Mouse (Mus musculus): Measurements from ENCODE around the gene Adgrg2.

The Adgrg2 gene

GRCm38 (mm10) chrX:160390464-160390956, at the start of gene Adgrg2:
Adgrg2 (plus strand) TSS chrX:160390690.
- DNase-seq, result peak; percentile 3

DNA sequence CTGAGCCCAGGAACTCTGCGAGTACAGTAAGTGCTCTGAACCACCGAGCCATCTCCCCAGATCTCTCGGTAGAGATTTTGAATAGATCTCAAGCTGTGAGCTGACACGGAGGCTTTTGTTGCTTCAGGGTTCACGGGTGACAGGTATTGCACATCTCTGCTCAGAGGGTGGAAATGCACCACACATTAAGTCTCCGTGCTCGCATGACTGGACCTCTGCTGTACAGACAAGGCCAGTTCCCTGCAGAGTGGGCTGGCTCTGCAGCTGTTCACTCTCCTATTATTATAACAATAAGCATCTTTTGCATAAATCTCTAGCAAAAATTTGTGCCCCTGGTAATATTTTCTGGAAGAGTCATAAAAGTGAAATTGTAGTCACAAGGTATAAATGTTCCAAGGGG, 39.5 kb upstream of the Adgrg2 start:
- no peak for DNase-seq

DNA sequence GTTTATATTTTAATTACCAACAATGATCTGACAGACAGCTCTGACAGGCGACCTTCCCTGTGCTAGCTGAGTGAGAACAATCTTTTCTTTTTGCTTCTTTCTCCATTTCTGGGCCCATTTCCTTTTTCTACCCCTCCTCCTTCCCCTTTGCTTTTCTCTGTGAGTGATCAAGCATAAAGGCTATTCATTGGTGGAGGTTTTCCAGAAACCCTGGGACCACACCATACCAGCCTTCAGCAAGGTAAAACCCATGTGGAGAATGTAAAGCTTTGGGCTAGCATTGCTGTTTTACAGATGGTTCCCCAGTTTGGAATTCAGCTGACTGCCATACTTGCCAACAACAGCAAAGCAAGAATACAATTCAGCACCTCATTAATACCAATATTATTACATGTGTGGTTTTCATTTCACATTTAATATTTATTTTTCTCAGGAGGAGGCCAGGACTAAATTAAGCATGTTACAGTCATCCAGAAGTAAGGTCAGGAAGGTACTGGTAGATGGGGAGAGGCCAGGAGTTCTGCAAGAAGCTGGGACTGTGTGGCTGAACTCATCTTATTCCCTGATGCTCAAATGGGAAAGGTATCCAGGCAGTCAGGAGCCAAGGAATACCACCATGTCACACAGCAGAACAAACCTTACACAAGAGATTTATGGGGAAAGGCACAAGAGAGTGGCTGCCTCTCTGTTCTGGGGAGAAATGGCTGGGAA, 38.4 kb upstream of the Adgrg2 start:
- DNase-seq, result no peak

DNA sequence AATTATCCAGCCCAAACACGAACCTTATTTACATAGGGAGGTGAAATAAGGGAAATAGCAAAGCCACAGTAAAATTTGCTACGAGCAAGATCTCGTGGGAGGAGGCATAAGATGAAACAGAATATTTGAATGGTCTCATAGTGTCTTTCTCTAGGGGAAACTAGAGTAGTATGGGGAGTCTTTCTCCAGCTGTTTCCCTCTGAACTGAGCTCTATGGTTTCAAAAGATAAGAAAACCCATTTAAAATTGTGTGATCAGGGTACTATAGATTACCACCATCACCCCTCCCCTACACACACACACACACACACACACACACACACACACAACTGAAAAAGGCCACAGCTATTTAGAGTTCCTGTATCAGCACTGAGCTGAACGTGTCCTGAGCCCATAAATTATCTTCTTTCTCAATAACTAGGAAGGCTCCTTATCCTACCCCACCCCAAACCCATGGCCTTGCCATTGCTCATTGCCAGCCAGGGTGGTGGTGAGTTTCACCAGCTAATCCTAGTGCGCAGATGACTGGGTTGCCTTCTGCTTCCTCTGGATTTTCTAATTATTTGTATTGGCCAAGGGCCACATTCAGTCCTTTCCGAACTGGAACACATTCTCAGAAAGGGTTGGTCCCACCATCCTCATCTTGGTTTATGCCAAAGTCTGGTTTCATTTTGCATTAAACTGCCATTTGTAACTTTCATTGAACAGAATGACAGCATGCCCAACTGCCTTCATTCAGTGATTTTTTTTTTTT, 5.6 kb upstream of the Adgrg2 start:
- no peak for DNase-seq

- DNase-seq, result no peak
Measured at GRCm38 (mm10) chrX:160385502-160385772, 5.1 kb upstream of the Adgrg2 start.

DNA sequence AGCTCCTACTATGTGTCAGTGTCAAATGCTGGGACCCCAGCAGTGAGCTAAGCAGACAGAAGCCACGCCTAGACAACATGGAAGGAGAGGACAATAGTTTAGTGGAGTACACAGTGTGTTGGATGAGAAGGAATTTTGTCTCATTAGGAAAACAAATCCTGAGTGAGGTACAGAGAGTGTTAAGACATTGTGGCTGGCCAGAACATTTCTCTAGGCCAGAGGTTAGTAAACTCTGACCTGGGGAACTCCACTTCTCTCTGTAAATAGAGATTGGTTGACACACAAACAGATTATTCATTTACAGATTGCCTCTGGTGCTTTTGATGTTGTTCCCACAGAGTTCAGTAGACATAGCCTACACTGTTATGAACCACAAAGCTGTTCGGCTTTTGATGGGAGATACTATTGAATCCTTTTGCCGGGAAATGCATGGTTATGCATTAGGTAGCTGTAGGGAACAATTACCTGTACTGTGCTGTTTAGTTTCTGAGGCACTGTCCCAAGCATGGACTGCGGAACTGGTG, 22.5 kb downstream of the Adgrg2 start:
- no peak for DNase-seq

DNA sequence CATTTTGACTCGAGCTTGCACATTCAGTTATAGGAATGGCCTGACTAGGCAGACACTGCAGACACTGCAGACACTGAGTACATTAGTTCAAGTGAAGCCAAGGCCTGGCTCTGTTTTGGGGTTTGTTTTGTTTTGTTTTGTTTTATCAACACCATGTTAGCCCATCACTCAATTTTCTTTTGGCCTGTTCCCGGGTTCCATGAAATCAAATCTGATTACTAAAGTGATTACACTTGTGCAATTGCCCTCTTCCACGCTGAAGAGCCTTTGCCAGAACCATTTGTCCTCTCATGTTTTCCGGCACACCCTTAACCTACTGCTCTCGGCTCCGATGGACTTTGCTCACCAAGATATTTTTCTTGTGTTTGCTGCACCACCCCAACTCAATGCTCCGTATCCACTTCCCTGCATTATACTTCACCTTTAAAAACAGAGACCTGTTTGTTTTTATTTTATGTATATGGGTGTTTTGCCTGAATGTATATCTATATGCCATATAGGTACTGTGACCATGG, 23.4 kb downstream of the Adgrg2 start:
- no peak for DNase-seq

DNA sequence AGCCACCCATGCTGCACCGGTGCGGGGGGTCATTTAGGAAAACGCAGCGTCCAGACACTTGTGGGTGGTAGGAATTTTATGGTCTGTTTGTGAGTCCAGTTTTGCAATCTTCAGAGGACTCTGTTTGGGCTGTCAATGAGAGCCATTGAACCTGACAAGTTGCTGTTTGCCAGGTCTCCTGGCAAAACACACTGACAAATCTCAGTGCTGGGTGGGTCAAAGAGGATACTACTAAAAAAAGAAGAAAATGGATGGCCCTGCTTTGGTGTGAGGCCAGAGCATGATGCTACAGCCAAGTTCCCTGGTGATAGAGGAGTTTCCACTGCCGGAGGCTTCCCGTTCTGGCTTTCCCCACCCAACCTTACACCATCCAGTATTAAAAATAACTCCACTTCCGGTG, 27.9 kb downstream of the Adgrg2 start:
- DNase-seq, result no peak

- no peak for DNase-seq
Measured at GRCm38 (mm10) chrX:160423737-160424136, 33.2 kb downstream of the Adgrg2 start.

- DNase-seq, result no peak
Measured at GRCm38 (mm10) chrX:160426486-160426885, 36.0 kb downstream of the Adgrg2 start.

- DNase-seq, result no peak
Measured at GRCm38 (mm10) chrX:160426930-160427329, 36.4 kb downstream of the Adgrg2 start.

- no peak for DNase-seq
Measured at GRCm38 (mm10) chrX:160432192-160432591, 41.7 kb downstream of the Adgrg2 start.

GRCm38 (mm10) chrX:160441272-160441671, 50.8 kb downstream of the Adgrg2 start:
- no peak for DNase-seq

- no peak for DNase-seq
Measured at GRCm38 (mm10) chrX:160448351-160448750, 57.9 kb downstream of the Adgrg2 start.

DNA sequence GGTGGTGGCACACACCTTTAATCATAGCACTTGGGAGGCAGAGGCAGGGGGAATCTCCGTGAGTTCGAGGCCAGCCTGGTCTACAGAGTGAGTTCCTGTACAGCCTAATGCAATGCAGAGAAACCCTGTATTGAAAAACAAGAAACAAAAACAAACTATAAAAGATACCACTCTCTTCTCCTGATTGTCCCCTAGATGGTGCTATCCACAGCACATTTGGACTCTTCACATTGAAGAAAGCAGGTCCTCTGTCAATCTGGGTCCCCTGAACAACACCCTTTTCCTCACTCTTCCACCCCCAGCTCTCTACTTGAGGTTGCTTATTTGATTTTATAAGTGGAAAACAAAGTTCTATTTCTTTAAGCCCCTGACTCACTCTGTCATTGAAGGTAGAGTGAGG, 58.9 kb downstream of the Adgrg2 start:
- no peak for DNase-seq

GRCm38 (mm10) chrX:160455686-160456085, 65.2 kb downstream of the Adgrg2 start:
- DNase-seq, result no peak

GRCm38 (mm10) chrX:160471257-160471786, 80.8 kb downstream of the Adgrg2 start:
- no peak for DNase-seq

DNA sequence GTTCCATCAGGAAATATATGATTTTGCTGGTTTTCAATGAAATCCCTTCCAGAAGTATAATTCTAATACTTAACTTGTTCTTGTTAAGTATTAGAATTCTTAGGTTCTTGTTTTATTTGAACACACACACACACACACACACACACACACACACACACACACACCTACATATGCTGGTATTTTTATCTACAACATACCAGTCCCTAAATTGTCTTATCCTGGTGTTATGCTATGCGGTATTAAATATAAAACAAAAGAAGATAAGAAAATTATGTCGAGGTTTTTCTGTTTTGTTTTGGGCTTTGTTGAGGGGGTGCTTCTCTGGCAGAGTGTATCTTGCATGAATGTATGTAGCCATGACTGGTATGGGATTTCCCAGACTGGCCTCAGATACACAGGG, 99.3 kb downstream of the Adgrg2 start:
- no peak for DNase-seq

DNA sequence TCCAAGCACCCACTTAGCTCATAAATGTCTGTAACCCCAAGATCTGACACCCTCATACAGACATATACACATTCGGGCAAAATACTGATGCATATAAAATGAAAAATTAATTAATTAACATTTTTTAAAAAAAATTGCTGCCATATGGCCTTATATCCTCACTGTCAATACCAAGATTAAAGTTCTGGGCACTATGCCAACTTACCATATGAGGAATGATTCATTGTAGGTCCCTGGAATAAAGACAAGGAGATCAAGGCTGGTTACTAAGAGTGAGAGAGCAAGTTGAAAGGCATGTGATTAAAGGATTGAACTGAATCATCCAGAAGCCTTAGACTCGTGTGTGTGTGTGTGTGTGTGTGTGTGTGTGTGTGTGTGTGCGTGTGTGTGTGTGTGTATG, 103.8 kb downstream of the Adgrg2 start:
- no peak for DNase-seq

DNA sequence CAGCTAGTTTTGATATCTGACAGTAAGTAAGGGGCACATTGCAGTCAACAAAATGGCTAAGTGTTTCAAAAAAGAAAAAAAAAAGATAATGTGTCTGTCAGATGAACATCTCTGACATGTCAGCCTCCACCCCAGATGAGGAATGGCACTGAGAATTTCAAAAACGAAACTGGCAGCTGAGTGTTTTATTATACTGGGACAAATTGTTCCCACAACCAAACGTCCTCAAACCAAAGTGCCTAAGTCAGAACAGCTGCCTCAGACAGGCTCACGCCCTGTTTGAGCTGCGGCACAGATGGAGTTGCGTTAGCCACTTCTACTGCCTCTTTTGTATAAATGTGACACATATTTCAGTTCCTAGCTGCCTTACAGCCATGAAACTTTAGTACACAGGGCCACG, 104.4 kb downstream of the Adgrg2 start:
- no peak for DNase-seq

DNA sequence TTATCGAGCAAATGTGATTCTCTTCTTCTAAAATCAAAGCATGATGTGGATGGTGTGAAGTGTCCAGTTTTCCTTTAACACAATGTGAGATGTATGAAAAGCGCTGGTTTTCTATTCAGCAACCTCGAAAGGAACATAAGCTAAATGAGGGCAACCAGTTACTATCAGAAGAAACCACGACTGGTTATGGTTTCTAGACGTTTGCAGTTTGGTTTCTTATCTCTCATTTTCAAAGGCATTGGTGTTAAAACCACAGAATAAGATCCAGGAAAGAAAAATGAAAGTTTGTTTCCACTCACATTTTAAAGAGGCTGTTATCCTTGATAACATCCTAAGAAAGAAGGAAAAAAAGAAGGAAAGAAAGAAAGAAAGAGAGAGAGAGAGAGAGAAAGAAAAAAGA, 106.0 kb downstream of the Adgrg2 start:
- DNase-seq, result no peak

DNA sequence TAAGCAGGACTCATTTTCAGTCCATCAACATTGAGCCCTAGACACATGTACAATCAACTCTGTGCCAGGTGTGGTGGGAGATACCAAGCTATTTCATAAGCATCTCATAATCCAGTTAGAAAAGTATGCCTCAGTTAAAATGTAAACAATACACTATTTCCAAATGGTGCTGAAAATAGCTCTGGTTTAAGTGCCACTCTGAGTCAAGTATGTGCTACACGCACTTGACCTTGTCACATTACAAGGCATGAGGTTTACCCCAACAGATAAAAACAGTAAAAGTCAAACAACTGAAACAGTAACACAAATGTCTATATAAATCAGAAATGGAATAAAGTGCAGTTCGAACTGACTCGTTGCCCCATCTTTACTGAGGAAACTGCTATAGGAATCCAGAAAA, 110.6 kb downstream of the Adgrg2 start:
- DNase-seq, result no peak

- no peak for DNase-seq
Measured at GRCm38 (mm10) chrX:160501687-160502047, 111.2 kb downstream of the Adgrg2 start.
